Mouse (Mus musculus) urinary bladder, postnatal 25 days (tissue): Measurements from ENCODE around the gene Olfr1441.

Experiments used
- DNase-seq: peaks from one replicate; pipeline ENCODE4 v3.0.0; 2022; ENCODE audit warnings: low spot score

Gene Olfr1441

DNA sequence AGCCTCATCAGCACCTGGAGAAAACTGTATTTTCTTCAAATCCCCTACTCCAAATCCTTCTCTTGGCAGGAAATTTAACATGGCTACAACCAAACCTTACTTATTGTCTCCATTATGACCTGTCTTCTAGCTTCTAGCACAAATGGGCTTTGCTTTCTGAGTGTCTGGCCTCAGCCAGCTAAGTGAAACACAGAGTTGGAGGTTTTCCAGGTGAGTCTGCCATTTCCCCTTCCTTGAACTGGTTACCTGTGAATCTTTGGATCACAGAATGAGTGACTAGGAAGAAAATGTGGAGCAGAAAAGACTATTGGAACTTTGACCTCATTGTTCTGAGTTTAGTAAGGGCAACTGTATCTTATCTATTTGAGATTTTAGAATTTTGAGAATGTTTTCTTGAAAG is at the start of gene Olfr1441:
TSS of gene Olfr1441 (plus strand) at position 73 of the 400 bp plus-strand sequence.
- DNase-seq: no peak

GRCm38 (mm10) chr19:12373004-12373403 is 44.2 kb upstream of the Olfr1441 start:
- no peak for DNase-seq

DNA sequence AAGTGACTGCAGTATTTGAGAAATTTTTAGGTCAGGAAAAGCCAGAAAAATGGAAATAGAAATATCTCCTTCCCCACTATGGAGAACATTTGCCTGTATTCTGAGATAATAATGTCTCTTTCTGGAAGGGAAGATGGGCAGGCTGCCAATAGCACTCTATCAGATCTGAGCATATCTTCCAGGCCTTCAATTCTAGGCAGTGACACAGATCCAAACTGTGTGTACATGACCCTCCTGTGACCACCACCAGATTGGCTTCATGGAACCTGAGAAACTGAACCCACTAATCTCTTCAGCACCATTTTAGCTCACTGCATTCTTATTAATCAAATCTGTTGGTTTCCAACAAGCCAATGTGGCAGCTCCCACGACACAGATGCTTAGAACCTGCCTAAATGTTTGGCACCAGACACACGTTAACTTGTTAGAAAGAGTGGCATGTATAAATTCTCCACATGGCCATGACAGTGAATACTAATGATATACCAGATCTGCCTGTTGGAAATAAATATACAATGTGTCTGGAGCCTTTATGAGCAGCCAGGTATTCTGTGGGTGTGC is 42.7 kb upstream of the Olfr1441 start:
- no peak for DNase-seq

- DNase-seq: no peak
These were observed 30.3 kb upstream of the Olfr1441 start, which contains the start of gene Olfr1440 for GRCm38 (mm10) chr19:12386979-12387378. Gene Olfr1440 (plus strand): TSS chr19:12387279.

DNA sequence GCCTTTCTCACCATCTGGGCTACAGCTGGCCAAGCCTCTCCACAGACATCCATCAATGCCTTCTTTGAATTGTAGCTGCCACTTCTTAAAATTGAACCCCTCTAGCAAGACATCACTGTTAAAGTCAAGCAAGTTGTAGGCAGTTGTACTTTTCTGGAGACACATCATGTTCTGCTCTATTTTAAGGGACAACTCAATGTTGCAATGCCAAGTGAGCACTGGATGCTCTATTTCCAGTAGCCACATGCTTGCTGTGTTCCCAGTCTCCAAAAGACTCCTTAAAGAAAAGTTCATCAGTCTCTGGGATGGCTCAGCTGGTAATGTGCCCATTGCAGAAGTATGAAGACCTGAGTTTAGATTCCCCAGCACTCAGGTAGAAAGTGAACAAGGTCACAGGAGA is 3.5 kb upstream of the Olfr1441 start:
- no peak for DNase-seq

- DNase-seq: no peak
These were observed 1.1 kb downstream of the Olfr1441 start for GRCm38 (mm10) chr19:12418312-12418711.

DNA sequence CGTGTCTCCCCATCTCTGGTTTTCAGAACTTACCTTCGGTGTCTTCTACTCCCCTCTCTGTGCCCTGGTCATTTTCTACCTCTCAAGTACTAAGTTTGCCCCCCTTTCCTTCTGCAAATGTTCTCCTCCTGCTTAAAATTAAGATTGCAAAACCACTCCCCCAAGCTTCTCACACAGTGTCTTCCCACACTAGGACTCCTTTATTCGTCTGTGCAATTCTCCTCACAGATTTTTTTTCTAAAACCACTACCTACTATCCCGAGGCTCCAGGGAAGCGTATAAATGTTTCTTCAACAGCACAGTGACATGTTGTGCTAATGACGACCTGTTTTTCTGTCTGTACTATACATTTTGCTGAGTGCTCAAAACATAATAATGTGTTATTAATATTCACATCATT is 3.3 kb downstream of the Olfr1441 start:
- no peak for DNase-seq

- no peak for DNase-seq
These were observed 4.4 kb downstream of the Olfr1441 start for GRCm38 (mm10) chr19:12421680-12422079.

GRCm38 (mm10) chr19:12427101-12427500 is 9.9 kb downstream of the Olfr1441 start:
- DNase-seq: no peak

- no peak for DNase-seq
These were observed 10.4 kb downstream of the Olfr1441 start, which contains the start of gene Pfpl for GRCm38 (mm10) chr19:12427605-12428004. Gene Pfpl (plus strand): TSS chr19:12427905.

GRCm38 (mm10) chr19:12433033-12433432 is 15.8 kb downstream of the Olfr1441 start:
- peak; percentile 19 for DNase-seq

DNA sequence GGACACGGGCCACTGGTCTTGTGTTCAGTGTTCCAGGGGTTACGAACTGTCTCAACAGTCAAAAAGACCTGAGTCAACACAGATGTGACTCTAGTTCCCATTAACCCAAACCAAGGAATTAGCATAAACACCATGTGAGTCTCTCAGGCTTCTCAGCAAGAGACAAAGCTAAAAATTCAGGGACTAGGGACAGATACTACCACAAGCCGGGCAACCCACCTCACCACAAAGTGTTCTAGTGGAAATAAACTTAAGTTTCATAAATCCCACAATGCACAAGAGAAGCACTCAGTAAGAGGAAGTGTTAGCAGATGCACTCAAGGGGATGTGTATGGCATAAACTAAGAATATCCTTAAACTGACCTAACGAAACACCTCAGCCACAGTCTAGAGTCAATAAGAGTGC is 17.8 kb downstream of the Olfr1441 start:
- DNase-seq: no peak

GRCm38 (mm10) chr19:12435750-12436524 is 18.7 kb downstream of the Olfr1441 start:
- no peak for DNase-seq

GRCm38 (mm10) chr19:12439581-12439980 is 22.3 kb downstream of the Olfr1441 start:
- DNase-seq: no peak

DNA sequence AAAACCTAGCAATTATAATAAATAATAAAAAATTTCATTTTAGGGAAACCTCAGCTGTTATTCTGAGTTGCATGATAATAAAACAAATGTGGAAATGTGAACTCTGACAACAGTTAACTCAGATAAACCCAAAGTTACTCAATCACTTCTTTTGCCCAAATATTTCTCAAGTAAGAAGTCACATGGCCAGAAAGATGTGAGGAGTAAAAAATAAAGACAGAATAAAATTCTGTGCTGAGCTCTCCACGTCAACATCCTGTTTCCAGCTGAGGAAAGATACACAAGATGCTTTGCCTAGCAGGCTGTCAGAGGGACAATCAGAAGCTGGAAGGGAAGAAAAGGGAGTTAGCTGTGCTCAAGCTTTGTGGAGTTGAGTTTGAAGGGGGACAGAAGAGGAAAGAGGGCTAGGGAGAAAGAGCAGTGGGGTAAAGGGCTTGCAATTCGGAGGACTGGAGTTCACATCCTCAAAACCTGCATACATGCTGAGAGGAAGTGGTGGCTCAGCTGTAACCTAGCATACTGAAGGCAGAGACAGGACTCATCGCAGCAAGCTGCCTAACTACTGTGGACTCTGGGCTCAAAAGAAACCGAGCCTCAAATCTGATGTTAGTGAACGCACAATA is 23.0 kb downstream of the Olfr1441 start:
- no peak for DNase-seq

DNA sequence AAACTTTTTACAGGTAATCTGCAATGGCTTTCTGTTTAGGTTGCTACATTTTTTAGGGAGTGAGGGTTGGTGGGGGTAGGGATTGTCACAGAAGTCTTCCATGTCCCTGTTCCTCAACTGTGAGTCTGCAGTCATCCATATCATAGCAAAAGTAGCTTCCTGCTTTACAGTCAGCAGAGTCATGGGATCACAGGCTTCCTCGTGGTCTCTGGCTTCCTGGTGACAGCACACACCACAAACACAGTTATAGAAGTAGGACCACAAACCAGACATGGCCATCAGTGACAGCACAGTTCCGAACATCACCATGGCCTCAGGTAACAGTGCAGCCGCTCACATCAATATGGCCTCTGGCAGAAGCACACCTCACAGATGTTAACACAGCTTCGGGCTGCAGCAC is 25.3 kb downstream of the Olfr1441 start:
- DNase-seq: no peak

- no peak for DNase-seq
These were observed 27.8 kb downstream of the Olfr1441 start for GRCm38 (mm10) chr19:12445014-12445413.

- DNase-seq: no peak
These were observed 40.3 kb downstream of the Olfr1441 start for GRCm38 (mm10) chr19:12457401-12458066.

DNA sequence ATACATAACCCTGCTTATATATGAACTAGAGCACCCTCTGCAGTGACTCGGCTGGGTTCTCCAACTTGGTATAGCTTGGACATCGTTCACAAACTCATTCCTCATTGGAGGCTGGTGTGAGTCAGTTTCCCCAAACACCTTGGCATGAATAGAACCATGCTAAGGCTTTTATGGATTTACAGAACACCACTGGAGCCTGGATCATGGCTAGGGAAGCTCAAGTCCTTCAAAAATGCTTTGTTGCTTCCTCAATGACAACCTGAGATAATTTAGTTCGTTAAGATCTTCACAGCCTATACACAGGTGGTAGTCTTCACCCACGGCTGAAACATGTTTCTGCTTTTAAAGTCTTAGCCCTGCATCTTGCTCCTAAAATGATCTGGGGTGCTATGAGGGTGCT is 42.3 kb downstream of the Olfr1441 start:
- DNase-seq: no peak

DNA sequence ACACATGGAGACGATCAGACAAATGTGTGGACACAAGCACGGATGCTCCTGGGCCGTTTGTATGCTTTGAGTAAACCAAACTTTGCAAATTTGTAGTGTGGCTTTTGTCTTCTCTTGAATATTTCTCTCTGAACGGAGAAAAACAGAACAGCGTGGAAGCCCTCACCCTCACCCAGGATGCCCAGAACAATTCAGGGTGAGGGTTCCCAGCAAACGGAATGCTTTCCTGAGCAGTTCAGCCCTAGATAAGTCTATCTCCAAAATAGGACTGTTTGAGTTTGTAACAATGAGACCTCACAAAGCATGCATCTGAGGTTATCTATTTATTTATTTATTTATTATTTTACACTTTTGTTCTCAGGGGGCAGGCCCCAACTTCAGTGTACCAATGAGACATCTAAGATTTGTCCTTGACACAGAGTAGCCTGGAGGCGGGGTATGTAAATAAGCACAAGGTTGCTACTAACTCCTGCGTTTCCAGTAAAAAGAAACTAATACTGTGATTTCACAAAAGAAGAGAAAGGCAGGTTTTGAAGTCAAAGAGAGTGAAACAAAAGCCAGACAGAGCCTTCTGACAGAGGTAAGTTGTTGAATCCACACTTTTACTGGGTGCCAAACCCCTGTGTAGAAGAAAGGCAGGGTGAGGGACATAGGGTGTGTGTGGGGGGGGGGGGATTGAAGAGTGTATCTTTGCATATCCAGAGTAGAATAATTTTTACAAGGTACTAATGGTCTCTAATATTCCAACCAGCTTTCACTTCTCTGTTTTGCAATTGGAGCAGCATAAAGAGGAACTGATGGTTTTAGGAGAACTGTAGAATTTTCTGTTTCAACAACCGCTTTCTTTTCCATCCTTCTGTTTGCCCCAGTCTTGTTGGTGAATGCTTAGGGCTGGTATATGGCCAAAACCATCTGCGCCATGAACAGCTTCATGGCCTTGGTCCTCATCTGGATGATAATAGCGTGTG is 43.3 kb downstream of the Olfr1441 start, which contains the start of gene Mpeg1:
TSS of gene Mpeg1 (plus strand) at position 498 of the 968 bp plus-strand sequence.
- no peak for DNase-seq
